Mouse (Mus musculus): ENCODE data around the gene Eif2ak3. TPM values are rescaled to one million over a fixed set of nuclear protein-coding genes. Genes with fewer than 3 reads are reported as not detected.

Gene Eif2ak3
- polyA plus RNA-seq, 1 experiment from 2014 or later = 10.2 TPM

- 92% methylated on average over 9 of the region's 9 CpGs for WGBS
- no peak for ATAC-seq (ENCODE audit: insufficient number of reproducible peaks, insufficient read depth, low FRiP score, low TSS enrichment, low read depth)
- no peak overlapping the region for H3K27ac ChIP-seq
- no peak overlapping the region for H3K9ac ChIP-seq
- no peak overlapping the region for H3K4me2 ChIP-seq
- no peaks in the 10 kb centered on the region; the same call in 1 of the 2 replicates for H3K4me1 ChIP-seq
- H3K36me3 ChIP-seq = no peaks in the 10 kb centered on the region
- no peak overlapping the region for H3K4me3 ChIP-seq
- H3K9me3 ChIP-seq = no peaks in the 10 kb centered on the region
- H3K27me3 ChIP-seq = no peaks in the 10 kb centered on the region
Measured at GRCm38 (mm10) chr6:70867297-70867696, 23.0 kb downstream of the Eif2ak3 start.

DNA sequence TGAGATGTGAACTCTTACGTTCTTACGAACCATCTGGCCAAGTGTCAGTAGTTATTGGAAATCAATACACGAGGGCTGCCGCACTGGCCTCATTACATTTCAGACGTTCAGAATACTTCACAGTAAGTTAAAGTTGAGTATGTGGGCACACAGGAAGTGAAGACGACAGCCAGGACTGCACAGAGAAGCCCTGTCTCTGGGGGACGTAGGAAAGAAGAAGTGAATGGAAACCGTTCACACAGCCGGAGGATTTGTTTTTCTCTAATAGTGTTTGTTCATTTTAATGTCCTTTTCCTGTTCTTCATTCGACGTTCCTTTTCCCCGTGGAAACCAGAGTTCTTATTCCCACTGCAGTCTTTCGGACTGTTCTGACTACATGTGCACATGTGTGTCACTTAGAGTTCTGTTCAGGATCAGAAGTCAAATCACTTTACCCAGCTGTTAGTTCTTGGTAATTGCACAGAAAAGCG is 27.2 kb downstream of the Eif2ak3 start:
- ATAC-seq (ENCODE audit: insufficient number of reproducible peaks, insufficient read depth, low FRiP score, low TSS enrichment, low read depth) = no peak
- Histone ChIP-seq H3K9ac (no peak overlapping the region), H3K27me3 (no peaks in the 10 kb centered on the region), H3K27ac (no peak overlapping the region), H3K9me3 (no peaks in the 10 kb centered on the region), H3K4me3 (no peak overlapping the region), H3K4me1 (no peaks in the 10 kb centered on the region; the same call in 1 of the 2 replicates), H3K4me2 (no peak overlapping the region), H3K36me3 (no peaks in the 10 kb centered on the region)
- 61% methylated on average over 14 of the region's 14 CpGs for WGBS

DNA sequence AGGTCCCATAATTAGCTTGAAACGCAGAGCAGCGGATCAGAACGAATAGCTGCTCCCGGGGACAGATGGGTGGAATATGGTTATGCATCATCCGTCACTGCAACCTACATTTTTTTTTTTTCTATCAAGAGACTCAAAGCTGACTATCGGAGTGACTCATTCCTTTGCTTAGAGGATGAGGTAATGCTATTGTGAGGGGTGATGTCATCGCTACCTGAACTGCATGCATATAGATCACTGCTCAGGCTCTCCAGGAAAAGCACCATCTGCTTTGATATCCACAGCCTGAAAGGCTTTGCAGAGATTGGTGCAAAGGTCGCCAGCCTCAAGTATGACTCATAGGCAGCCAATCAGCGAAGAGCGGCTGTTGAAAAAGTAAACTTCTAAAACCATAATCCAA is 27.8 kb downstream of the Eif2ak3 start:
- H3K9ac ChIP-seq = no peak overlapping the region
- no peaks in the 10 kb centered on the region for H3K27me3 ChIP-seq
- no peaks in the 10 kb centered on the region for H3K36me3 ChIP-seq
- 75% methylated on average over 10 of the region's 10 CpGs for WGBS
- H3K4me3 ChIP-seq = no peak overlapping the region
- H3K27ac ChIP-seq = no peak overlapping the region
- no peaks in the 10 kb centered on the region for H3K9me3 ChIP-seq
- no peak for ATAC-seq (ENCODE audit: insufficient number of reproducible peaks, insufficient read depth, low FRiP score, low TSS enrichment, low read depth)
- H3K4me1 ChIP-seq = no peaks in the 10 kb centered on the region; the same call in 1 of the 2 replicates
- H3K4me2 ChIP-seq = no peak overlapping the region

- no peak for ATAC-seq (ENCODE audit: insufficient number of reproducible peaks, insufficient read depth, low FRiP score, low TSS enrichment, low read depth)
- WGBS = 75% methylated on average over 7 of the region's 7 CpGs
- no peaks in the 10 kb centered on the region; the same call in 1 of the 2 replicates for H3K4me1 ChIP-seq
Measured at GRCm38 (mm10) chr6:70872570-70872969, 28.3 kb downstream of the Eif2ak3 start.

GRCm38 (mm10) chr6:70874035-70874775 is 29.9 kb downstream of the Eif2ak3 start:
- Histone ChIP-seq H3K27ac (no peak overlapping the region), H3K4me3 (no peak overlapping the region), H3K9ac (no peak overlapping the region), H3K27me3 (no peaks in the 10 kb centered on the region), H3K4me1 (no peaks in the 10 kb centered on the region; the same call in 1 of the 2 replicates), H3K36me3 (0 out of 2 replicates have a peak, but pooled peaks cover 6% of the 10 kb centered on the region), H3K9me3 (no peaks in the 10 kb centered on the region), H3K4me2 (no peak overlapping the region)
- no peak for ATAC-seq (ENCODE audit: insufficient number of reproducible peaks, insufficient read depth, low FRiP score, low TSS enrichment, low read depth)
- 77% methylated on average over 5 of the region's 5 CpGs for WGBS

More at GRCm38 (mm10) chr6:70872570-70872969, 28.3 kb downstream of the Eif2ak3 start:
- H3K4me3 ChIP-seq = no peak overlapping the region
- no peak overlapping the region for H3K4me2 ChIP-seq
- no peak overlapping the region for H3K9ac ChIP-seq
- no peak overlapping the region for H3K27ac ChIP-seq
- H3K9me3 ChIP-seq = no peaks in the 10 kb centered on the region
- H3K36me3 ChIP-seq = no peaks in the 10 kb centered on the region
- H3K27me3 ChIP-seq = no peaks in the 10 kb centered on the region

DNA sequence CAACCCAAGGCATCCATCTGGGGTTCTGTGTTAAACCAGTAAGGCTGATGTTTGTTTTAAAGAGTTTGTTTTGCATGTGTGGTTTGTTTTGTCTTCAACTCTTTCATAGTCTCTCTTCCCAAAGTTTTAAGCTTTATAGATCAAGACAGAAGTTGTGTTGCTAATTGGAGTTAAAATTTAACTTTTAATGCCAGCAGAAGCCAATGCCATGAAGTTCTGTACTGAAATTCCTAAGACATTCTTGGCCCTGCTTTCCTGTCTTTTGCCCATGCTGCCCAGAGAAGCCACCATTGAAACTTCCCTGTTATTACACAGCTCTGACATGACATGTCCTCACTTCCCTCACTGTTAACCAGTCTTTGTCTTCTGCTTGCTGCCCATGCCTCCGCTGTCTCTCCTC is 30.7 kb downstream of the Eif2ak3 start:
- Histone ChIP-seq H3K9me3 (no peaks in the 10 kb centered on the region), H3K4me2 (no peak overlapping the region), H3K27me3 (no peaks in the 10 kb centered on the region), H3K4me1 (no peaks in the 10 kb centered on the region; the same call in 1 of the 2 replicates), H3K27ac (no peak overlapping the region), H3K4me3 (no peak overlapping the region), H3K9ac (no peak overlapping the region), H3K36me3 (peaks cover 11% of the 10 kb centered on the region; the same call in 1 of the 2 replicates)
- no peak for ATAC-seq (ENCODE audit: insufficient number of reproducible peaks, insufficient read depth, low FRiP score, low TSS enrichment, low read depth)
- WGBS = 95% methylated on average over 1 of the region's 1 CpGs

- Histone ChIP-seq H3K27ac (no peak overlapping the region), H3K9me3 (no peaks in the 10 kb centered on the region), H3K4me2 (no peak overlapping the region), H3K9ac (no peak overlapping the region), H3K4me1 (no peaks in the 10 kb centered on the region), H3K27me3 (no peaks in the 10 kb centered on the region), H3K4me3 (no peak overlapping the region), H3K36me3 (peaks cover 49% of the 10 kb centered on the region)
- no peak for ATAC-seq (ENCODE audit: insufficient number of reproducible peaks, insufficient read depth, low FRiP score, low TSS enrichment, low read depth)
- WGBS = 11% methylated on average over 5 of the region's 5 CpGs
Measured at GRCm38 (mm10) chr6:70880714-70881304, 36.5 kb downstream of the Eif2ak3 start.

GRCm38 (mm10) chr6:70887993-70888392 is 43.7 kb downstream of the Eif2ak3 start:
- WGBS = 90% methylated on average over 11 of the region's 11 CpGs
- Histone ChIP-seq H3K9ac (no peak overlapping the region), H3K4me3 (no peak overlapping the region), H3K27ac (no peak overlapping the region), H3K4me1 (no peaks in the 10 kb centered on the region), H3K27me3 (no peaks in the 10 kb centered on the region), H3K4me2 (no peak overlapping the region), H3K36me3 (peaks cover 93% of the 10 kb centered on the region), H3K9me3 (no peaks in the 10 kb centered on the region)
- ATAC-seq (ENCODE audit: insufficient number of reproducible peaks, insufficient read depth, low FRiP score, low TSS enrichment, low read depth) = no peak

DNA sequence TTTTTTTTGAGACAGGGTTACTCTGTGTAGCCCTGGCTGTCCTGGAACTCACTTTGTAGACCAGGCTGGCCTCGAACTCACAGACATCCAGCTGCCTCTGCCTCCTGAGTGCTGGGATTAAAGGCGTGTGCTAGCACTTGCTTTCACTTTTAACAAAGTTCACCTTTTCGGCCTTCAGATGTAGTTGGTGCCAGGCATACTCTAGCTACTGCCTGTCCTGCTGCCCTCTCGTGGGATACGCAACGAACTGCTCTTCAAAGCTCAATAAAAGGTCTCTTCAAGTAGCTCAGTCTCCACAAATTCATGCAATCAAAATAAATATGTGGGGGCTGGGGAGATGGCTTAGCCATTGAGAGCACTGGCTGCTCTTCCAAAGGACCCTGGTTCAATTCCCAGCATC is 53.9 kb downstream of the Eif2ak3 start:
- no peaks in the 10 kb centered on the region for H3K27me3 ChIP-seq
- no peak overlapping the region for H3K27ac ChIP-seq
- H3K36me3 ChIP-seq = peaks cover 55% of the 10 kb centered on the region
- no peak overlapping the region for H3K4me2 ChIP-seq
- no peak overlapping the region for H3K9ac ChIP-seq
- no peaks in the 10 kb centered on the region for H3K4me1 ChIP-seq
- no peak for ATAC-seq (ENCODE audit: insufficient number of reproducible peaks, insufficient read depth, low FRiP score, low TSS enrichment, low read depth)
- H3K9me3 ChIP-seq = no peaks in the 10 kb centered on the region
- WGBS = 80% methylated on average over 6 of the region's 6 CpGs
- no peak overlapping the region for H3K4me3 ChIP-seq

- Histone ChIP-seq H3K9me3 (no peaks in the 10 kb centered on the region), H3K27ac (no peak overlapping the region), H3K4me3 (no peak overlapping the region), H3K9ac (no peak overlapping the region), H3K27me3 (no peaks in the 10 kb centered on the region), H3K4me1 (no peaks in the 10 kb centered on the region), H3K36me3 (peaks cover 55% of the 10 kb centered on the region), H3K4me2 (no peak overlapping the region)
- WGBS = 28% methylated on average over 8 of the region's 8 CpGs
- no peak for ATAC-seq (ENCODE audit: insufficient number of reproducible peaks, insufficient read depth, low FRiP score, low TSS enrichment, low read depth)
Measured at GRCm38 (mm10) chr6:70899594-70900003, 55.3 kb downstream of the Eif2ak3 start.

DNA sequence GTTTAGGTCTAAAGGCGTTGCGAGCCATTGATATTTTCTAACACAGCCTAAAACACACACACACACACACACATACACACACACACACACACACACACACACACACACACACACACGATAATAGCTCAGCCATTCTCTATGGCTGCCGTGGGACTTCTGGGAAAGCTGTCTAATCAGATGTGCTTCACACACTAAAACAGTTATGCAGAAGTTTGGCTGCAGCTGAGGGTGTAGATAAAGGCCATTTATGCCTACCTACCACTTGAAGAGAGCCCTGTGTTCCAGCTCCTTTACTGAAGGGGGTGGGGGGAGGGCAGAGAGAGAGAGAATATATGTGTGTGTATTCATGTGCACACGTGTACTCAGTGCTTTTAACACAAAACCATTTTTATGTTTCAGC is 59.4 kb downstream of the Eif2ak3 start:
- Histone ChIP-seq H3K4me3 (no peak overlapping the region), H3K27ac (no peak overlapping the region), H3K27me3 (no peaks in the 10 kb centered on the region), H3K4me2 (no peak overlapping the region), H3K9ac (no peak overlapping the region), H3K36me3 (peaks cover 42% of the 10 kb centered on the region), H3K4me1 (no peaks in the 10 kb centered on the region), H3K9me3 (no peaks in the 10 kb centered on the region)
- ATAC-seq (ENCODE audit: insufficient number of reproducible peaks, insufficient read depth, low FRiP score, low TSS enrichment, low read depth) = no peak
- 78% methylated on average over 5 of the region's 5 CpGs for WGBS

DNA sequence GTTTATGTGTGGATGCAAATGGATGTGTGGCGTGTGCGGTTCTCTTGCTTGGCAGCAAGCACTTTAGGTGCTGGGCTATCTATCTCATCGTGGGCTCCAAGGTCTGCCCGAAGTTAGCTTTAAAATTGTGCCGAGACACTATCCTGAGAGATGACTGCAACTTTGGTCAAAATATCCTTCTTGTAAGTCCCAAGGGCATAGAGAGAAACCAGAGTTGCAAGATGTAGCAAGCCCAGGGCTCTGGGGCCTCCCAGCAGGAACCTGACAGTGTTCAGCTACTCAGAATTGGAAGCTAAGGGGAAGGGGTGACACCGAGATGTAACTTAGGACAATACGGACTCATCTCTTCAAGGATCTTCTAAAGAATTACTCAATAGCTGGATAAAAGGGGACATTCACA is 65.3 kb downstream of the Eif2ak3 start:
- Histone ChIP-seq H3K9ac (no peak overlapping the region), H3K27me3 (peaks cover 3% of the 10 kb centered on the region; the same call in 1 of the 2 replicates), H3K9me3 (no peaks in the 10 kb centered on the region), H3K4me2 (no peak overlapping the region), H3K27ac (no peak overlapping the region), H3K4me3 (no peak overlapping the region), H3K4me1 (peaks cover 17% of the 10 kb centered on the region), H3K36me3 (peaks cover 18% of the 10 kb centered on the region)
- no peak for ATAC-seq (ENCODE audit: insufficient number of reproducible peaks, insufficient read depth, low FRiP score, low TSS enrichment, low read depth)
- WGBS = 85% methylated on average over 7 of the region's 7 CpGs

Measured in embryonic facial prominence, embryonic 13.5 days (tissue).